Mouse (Mus musculus) heart, adult 2 months (tissue): ENCODE results near the gene Gm14459.
"Not testable (repeated sequence)": the region's sequence is repeated elsewhere in the genome, so short reads cannot be mapped to it uniquely, and the experiment has no call there.

Source experiments
- CTCF ChIP-seq: fragments of 200-600 bp; IDR thresholded peaks from 2 replicates; pipeline ENCODE4 v1.8.1; 2022; ENCODE audit warnings: antibody characterized with exemption, mild to moderate bottlenecking, moderate library complexity
- EP300 ChIP-seq: fragments of 200-500 bp; IDR thresholded peaks from 2 replicates; pipeline ENCODE4 v1.6.1; 2011; ENCODE audit warnings: low read depth, low read length, control low read depth; ENCODE audit not compliant: insufficient read depth
- POLR2A ChIP-seq: fragments of 200-500 bp; IDR thresholded peaks from 2 replicates; pipeline ENCODE4 v1.6.1; 2011; ENCODE audit warnings: mild to moderate bottlenecking, low read depth, low read length, control low read depth; ENCODE audit not compliant: insufficient read depth

DNA sequence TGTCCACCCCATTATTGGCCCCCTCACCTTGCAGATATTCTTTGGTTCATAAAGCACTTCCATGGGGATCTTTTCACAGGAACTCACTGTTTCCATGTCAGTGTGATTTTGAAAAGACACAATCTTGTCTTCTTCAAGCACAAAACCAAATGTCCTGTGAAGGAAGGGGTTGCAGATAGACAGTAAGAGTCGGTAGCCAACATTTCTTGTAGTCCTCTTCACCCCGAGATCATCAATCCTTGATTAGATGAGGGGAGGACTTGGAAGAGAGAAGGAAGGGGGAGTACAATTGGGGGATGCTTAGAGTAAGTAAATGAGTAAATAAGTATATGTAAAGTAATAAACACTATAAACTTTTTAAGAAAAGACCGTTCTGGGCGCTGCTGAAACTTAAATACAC, 23.4 kb upstream of the Gm14459 start, which contains the start of gene Ssxb6:
- not testable (repeated sequence) for TF ChIP-seq EP300, CTCF, POLR2A
